Mouse (Mus musculus) liver, embryonic 12.5 days (tissue): ENCODE results near the gene Klhdc10. TPM values are rescaled to one million over a fixed set of nuclear protein-coding genes. Genes with fewer than 3 reads are reported as not detected.

Experiments used
- ATAC-seq: fragments of 200-750 bp; cut with Nextera tagmentation; 2 replicates; pipeline ENCODE4 v1.8.0; 2017; ENCODE audit warnings: moderate number of reproducible peaks, mild to moderate bottlenecking, moderate library complexity
- H3K27ac ChIP-seq: fragments of 300-500 bp; sonication (generic); 2 replicates; pipeline ENCODE4 v1.5.1; 2016; ENCODE audit warnings: mild to moderate bottlenecking
- H3K27me3 ChIP-seq: fragments of 300-500 bp; sonication (generic); replicated peaks from 2 replicates; pipeline ENCODE4 v1.6.1; 2016; ENCODE audit warnings: mild to moderate bottlenecking, moderate library complexity
- H3K36me3 ChIP-seq: fragments of 300-500 bp; sonication (generic); 2 replicates; pipeline ENCODE4 v1.6.1; 2016; ENCODE audit warnings: mild to moderate bottlenecking, moderate library complexity
- H3K4me1 ChIP-seq: fragments of 300-500 bp; sonication (generic); 2 replicates; pipeline ENCODE4 v1.6.1; 2016
- H3K4me2 ChIP-seq: fragments of 300-500 bp; sonication (generic); 2 replicates; pipeline ENCODE4 v1.6.1; 2016; ENCODE audit warnings: mild to moderate bottlenecking, moderate library complexity
- H3K4me3 ChIP-seq: fragments of 300-500 bp; sonication (generic); 2 replicates; pipeline ENCODE4 v1.5.1; 2016; ENCODE audit warnings: mild to moderate bottlenecking, moderate library complexity
- H3K9ac ChIP-seq: fragments of 300-500 bp; sonication (generic); 2 replicates; pipeline ENCODE4 v1.6.1; 2016; ENCODE audit warnings: mild to moderate bottlenecking, moderate library complexity
- H3K9me3 ChIP-seq: fragments of 300-500 bp; sonication (generic); replicated peaks from 2 replicates; pipeline ENCODE4 v1.6.1; 2016; ENCODE audit warnings: mild to moderate bottlenecking, moderate library complexity
- WGBS: fragments of 180-500 bp; shearing (Covaris S2); methylation state at CpG from one replicate; pipeline ENCODE4 v1.1.7; 2016; ENCODE audit not compliant: insufficient replicate concordance; 5-methylcytosine and 5-hydroxymethylcytosine counted together
- polyA plus RNA-seq: library from polyadenylated mRNA; unstranded; fragments of >200 nt; fragmentation: Nextera tagmentation; extraction: Ambion mirVana; gene quantifications from 2 replicates; pipeline ENCODE4 v1.2.1, GENCODE M21; 2016

Klhdc10 gene
- polyA plus RNA-seq, result 18.8 and 20.1 TPM in 2 replicates

GRCm38 (mm10) chr6:30401308-30402015 lies at the start of gene Klhdc10:
Gene Klhdc10 (plus strand): TSS chr6:30401868.
- Histone ChIP-seq H3K36me3 (no peaks in the 10 kb centered on the region), H3K27me3 (peaks cover 6% of the 10 kb centered on the region; the same call in 1 of the 2 replicates), H3K4me2 (peak within 1 kb of the TSS; percentile 73), H3K4me1 (peaks cover 24% of the 10 kb centered on the region), H3K9ac (peak within 1 kb of the TSS; percentile 95), H3K27ac (peak within 1 kb of the TSS; percentile 92), H3K9me3 (no peaks in the 10 kb centered on the region), H3K4me3 (peak within 1 kb of the TSS; percentile 99)
- peak; percentile 99 for ATAC-seq
- under 1% methylated on average over 41 of the region's 41 CpGs for WGBS

DNA sequence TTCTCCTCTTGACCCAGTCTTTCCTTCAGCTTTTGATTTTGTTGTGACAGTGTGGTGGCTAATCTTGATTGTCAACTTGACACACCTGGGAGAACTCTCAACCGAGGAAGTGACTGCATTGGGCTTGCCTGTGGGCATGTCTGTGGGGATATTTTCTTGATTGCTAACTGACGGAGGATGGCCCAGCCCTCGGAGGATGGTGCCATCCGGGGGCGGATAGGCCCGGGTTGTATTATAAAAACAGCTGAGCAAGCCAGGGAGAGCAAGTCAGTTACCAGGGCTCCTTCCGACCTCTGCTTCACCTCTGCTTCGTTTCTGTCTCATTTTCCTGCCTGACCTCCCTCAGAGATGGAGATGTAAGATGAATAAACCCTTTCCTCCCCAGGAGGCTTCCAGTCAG lies 48.9 kb upstream of the Klhdc10 start:
- H3K4me3 ChIP-seq, result no peak overlapping the region
- ATAC-seq, result no peak
- no peak overlapping the region for H3K27ac ChIP-seq
- H3K4me2 ChIP-seq, result no peak overlapping the region
- peaks cover 26% of the 10 kb centered on the region for H3K4me1 ChIP-seq
- H3K9me3 ChIP-seq, result no peaks in the 10 kb centered on the region
- no peak overlapping the region for H3K9ac ChIP-seq
- no peaks in the 10 kb centered on the region for H3K27me3 ChIP-seq
- 63% methylated on average over 8 of the region's 8 CpGs for WGBS
- no peaks in the 10 kb centered on the region for H3K36me3 ChIP-seq

DNA sequence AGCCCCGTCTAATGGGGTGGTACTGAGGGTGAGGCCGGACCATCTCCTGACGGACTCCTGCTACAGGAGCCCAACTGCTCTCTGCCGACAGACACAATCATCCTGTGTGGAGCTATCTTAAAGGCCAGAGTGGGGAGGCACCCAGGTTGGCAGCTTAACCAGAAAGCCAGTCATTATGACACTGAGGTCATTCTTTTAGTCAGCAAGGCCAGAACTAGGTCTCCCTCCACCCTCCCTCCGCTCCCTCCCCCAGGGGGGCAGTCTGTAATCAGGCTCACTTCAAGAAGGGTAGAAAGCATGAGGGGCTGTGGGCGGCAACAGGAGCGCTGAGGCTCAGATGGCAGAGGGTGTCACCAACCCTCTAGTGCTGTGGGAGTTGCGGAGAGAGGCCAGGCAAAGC lies 48.0 kb upstream of the Klhdc10 start:
- no peak overlapping the region for H3K27ac ChIP-seq
- H3K4me2 ChIP-seq, result no peak overlapping the region
- H3K9ac ChIP-seq, result no peak overlapping the region
- no peaks in the 10 kb centered on the region for H3K9me3 ChIP-seq
- no peaks in the 10 kb centered on the region for H3K36me3 ChIP-seq
- no peak overlapping the region for H3K4me3 ChIP-seq
- 72% methylated on average over 8 of the region's 8 CpGs for WGBS
- no peaks in the 10 kb centered on the region for H3K27me3 ChIP-seq
- no peak for ATAC-seq
- peaks cover 26% of the 10 kb centered on the region for H3K4me1 ChIP-seq

DNA sequence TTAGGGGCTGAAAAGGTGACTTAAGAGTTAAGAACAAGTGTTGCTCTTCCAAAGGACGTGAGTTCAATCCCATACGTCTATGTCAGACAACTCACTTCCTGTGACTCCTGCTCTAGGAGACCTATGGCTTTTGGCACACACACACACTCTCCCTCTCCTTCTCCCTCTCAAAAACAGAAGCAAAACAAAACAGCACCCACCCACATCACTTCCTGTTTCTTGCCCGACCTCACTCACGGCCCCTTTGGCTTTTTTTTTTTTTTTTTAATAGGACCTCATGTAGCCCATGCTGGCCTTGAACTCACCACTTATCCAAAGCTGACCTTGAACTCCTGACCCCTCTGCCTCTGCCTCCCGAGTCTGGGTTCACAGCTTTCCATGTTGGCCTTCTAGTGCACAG lies 46.9 kb upstream of the Klhdc10 start:
- no peaks in the 10 kb centered on the region for H3K9me3 ChIP-seq
- WGBS, result 22% methylated on average over 5 of the region's 5 CpGs

GRCm38 (mm10) chr6:30355701-30356100 lies 46.0 kb upstream of the Klhdc10 start:
- no peaks in the 10 kb centered on the region for H3K9me3 ChIP-seq
- no peak overlapping the region for H3K9ac ChIP-seq
- 75% methylated on average over 8 of the region's 8 CpGs for WGBS
- no peak overlapping the region for H3K27ac ChIP-seq
- H3K4me1 ChIP-seq, result peaks cover 26% of the 10 kb centered on the region
- no peaks in the 10 kb centered on the region for H3K27me3 ChIP-seq
- ATAC-seq, result no peak
- H3K4me2 ChIP-seq, result no peak overlapping the region
- H3K4me3 ChIP-seq, result no peak overlapping the region
- H3K36me3 ChIP-seq, result no peaks in the 10 kb centered on the region

More for the DNA sequence above, 46.9 kb upstream of the Klhdc10 start:
- Histone ChIP-seq H3K4me1 (peaks cover 26% of the 10 kb centered on the region), H3K4me3 (no peak overlapping the region), H3K27me3 (no peaks in the 10 kb centered on the region), H3K36me3 (no peaks in the 10 kb centered on the region), H3K4me2 (no peak overlapping the region), H3K9ac (no peak overlapping the region), H3K27ac (no peak overlapping the region)
- no peak for ATAC-seq

DNA sequence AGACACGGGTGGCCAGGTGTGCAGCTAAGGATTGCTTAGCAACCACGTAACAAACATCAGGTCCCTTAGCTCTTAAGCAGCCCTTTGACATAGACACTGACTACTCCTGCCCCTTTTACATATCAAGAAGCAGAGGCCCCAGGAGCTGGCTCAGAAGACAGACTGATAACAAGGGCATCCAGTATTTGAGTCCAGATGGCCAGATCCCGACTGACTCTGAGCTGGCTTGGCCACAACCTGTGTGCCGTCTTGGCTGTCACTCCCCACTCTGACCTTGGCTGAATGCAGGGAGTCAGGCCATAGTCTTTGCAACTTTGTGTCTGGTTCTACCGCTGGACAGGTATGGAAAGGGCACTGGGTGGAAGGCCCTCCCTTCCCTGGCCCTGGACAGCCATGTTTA lies 45.5 kb upstream of the Klhdc10 start:
- H3K27ac ChIP-seq, result no peak overlapping the region
- H3K27me3 ChIP-seq, result no peaks in the 10 kb centered on the region
- 63% methylated on average over 5 of the region's 5 CpGs for WGBS
- no peak overlapping the region for H3K9ac ChIP-seq
- H3K9me3 ChIP-seq, result no peaks in the 10 kb centered on the region
- H3K4me2 ChIP-seq, result no peak overlapping the region
- peaks cover 26% of the 10 kb centered on the region for H3K4me1 ChIP-seq
- no peaks in the 10 kb centered on the region for H3K36me3 ChIP-seq
- no peak overlapping the region for H3K4me3 ChIP-seq
- peak; percentile 9; the same call in 1 of the 2 replicates for ATAC-seq

DNA sequence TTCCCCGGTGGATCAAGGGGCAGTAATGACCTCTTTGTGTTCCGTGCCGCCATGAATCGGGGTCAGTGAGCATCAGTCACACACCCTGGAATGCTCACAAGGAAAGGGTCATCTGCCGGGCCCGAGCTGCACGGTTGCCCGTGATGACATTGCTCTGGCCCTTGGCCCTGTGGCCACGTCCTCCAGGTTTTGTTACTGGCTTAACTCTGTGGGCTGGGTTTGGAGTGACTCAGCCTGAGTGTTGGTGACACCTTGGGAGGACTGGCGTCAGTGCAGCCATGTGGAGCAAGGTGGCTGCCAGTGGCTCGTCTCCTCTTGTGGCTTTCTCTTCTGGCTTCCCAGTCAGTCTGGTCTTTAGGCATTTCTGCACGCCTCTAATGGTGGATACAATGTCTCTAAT lies 45.0 kb upstream of the Klhdc10 start:
- H3K27me3 ChIP-seq, result no peaks in the 10 kb centered on the region

DNA sequence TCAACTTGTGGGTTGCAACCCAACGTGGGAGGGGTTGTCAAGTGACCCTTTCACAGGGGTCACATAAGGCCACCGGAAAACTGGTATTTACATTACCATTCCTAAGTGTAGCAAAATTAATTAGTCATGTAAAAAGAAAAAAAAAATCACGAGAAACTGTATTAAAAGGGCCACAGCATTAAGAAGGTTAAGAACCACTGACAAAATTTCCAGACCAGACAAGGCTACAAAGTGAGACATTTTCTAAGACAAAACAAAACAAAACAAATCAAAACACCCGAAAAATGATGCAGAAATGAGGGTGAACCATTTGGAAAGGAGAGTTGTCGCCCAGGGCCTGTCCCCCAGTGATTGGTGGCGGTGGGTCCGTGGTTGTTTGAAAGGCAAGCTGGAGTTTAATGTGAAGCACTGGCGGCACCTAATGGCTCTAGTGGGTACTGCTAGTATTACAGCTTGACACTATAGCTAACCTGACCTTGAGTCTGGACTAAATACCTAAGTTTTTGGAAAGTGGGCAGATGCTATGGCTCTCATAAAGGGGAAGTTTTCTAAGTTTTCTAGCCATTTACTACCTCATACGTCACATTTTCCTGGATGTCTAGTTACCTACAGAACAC lies 44.0 kb upstream of the Klhdc10 start:
- Histone ChIP-seq H3K36me3 (no peaks in the 10 kb centered on the region), H3K9ac (no peak overlapping the region), H3K4me3 (no peak overlapping the region), H3K4me1 (peaks cover 26% of the 10 kb centered on the region), H3K27me3 (no peaks in the 10 kb centered on the region), H3K9me3 (no peaks in the 10 kb centered on the region), H3K4me2 (peak overlapping the region; percentile 31), H3K27ac (no peak overlapping the region)
- 0 out of 2 replicates have a peak, but pooled peaks have one; percentile 59 for ATAC-seq
- WGBS, result 19% methylated on average over 9 of the region's 9 CpGs

More for the DNA sequence above, 45.0 kb upstream of the Klhdc10 start:
- Histone ChIP-seq H3K4me1 (peaks cover 26% of the 10 kb centered on the region), H3K36me3 (no peaks in the 10 kb centered on the region), H3K9ac (no peak overlapping the region), H3K9me3 (no peaks in the 10 kb centered on the region), H3K4me2 (no peak overlapping the region), H3K4me3 (no peak overlapping the region), H3K27ac (no peak overlapping the region)
- 87% methylated on average over 12 of the region's 12 CpGs for WGBS
- 0 out of 2 replicates have a peak, but pooled peaks have one; percentile 12 for ATAC-seq

DNA sequence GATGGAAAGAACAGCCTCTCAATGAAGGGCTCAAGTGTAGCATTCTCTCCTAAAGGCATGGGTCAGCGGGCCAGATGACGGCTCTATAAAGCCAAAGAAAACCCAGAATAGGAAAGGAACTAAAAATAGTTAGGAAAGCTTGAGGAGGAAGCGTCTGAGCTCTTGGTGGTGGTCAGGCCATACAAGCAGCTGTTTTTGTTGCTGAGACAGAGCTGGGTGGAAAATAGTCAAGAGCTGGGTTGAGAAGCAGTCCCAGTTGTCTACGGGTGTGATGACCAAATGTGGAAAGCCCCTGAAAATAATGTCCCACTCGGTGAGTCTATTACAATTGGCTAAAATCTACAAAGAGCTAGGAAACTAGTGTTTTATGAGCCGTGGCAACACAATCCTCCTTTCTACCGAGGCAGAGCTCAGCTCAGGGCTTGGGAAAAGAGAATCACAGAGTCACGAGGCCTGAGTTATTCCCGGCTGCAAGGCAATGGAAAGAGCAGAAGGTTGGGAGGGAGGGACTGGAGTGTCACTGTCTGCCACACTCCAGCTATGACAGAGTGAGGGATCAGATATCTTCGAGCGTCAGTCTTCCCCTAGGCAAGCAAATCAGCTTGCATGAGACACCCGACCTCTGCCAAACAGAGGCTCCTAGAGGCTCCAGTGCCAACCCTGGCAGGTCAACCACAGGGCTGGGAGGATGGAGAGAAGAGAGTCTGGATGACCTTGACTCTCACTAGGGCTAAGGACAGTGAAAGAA lies 41.7 kb upstream of the Klhdc10 start:
- WGBS, result 64% methylated on average over 12 of the region's 12 CpGs
- Histone ChIP-seq H3K27ac (no peak overlapping the region), H3K36me3 (peaks cover 15% of the 10 kb centered on the region), H3K4me2 (no peak overlapping the region), H3K4me3 (no peak overlapping the region), H3K4me1 (peaks cover 23% of the 10 kb centered on the region), H3K9me3 (no peaks in the 10 kb centered on the region), H3K9ac (no peak overlapping the region), H3K27me3 (no peaks in the 10 kb centered on the region)
- no peak for ATAC-seq

DNA sequence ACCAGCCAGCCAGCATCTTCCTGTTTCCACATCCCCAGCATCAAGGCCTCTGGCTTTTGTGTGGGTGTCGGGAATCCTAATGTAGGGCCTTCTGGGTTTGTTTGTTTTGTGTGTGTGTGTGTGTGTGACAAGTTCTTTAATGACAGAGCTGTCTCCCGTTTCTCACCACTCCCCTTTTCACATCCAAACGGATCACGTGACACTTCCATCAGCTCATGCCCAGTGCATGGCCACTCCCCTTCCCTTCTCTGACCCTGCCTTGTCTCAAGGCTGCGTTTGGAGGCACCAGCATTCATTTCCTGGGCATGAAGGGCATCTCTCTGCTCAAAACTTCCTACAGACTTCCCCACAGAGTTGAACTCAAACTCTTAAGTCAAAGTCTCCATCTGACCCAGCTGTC lies 37.9 kb upstream of the Klhdc10 start:
- no peak for ATAC-seq
- WGBS, result 58% methylated on average over 5 of the region's 5 CpGs

GRCm38 (mm10) chr6:30369291-30369690 lies 32.4 kb upstream of the Klhdc10 start:
- Histone ChIP-seq H3K27me3 (no peaks in the 10 kb centered on the region), H3K9ac (no peak overlapping the region), H3K4me3 (no peak overlapping the region), H3K36me3 (peaks cover 98% of the 10 kb centered on the region), H3K27ac (no peak overlapping the region), H3K4me1 (no peaks in the 10 kb centered on the region), H3K4me2 (no peak overlapping the region), H3K9me3 (no peaks in the 10 kb centered on the region)
- no peak for ATAC-seq
- WGBS, result 84% methylated on average over 3 of the region's 3 CpGs

More for the DNA sequence above, 37.9 kb upstream of the Klhdc10 start:
- Histone ChIP-seq H3K4me3 (no peak overlapping the region), H3K9ac (no peak overlapping the region), H3K27me3 (no peaks in the 10 kb centered on the region), H3K4me1 (no peaks in the 10 kb centered on the region), H3K9me3 (no peaks in the 10 kb centered on the region), H3K27ac (no peak overlapping the region), H3K36me3 (peaks cover 54% of the 10 kb centered on the region), H3K4me2 (no peak overlapping the region)
